Mouse (Mus musculus): ENCODE data around the gene Zmynd8. TPM values are rescaled to one million over a fixed set of nuclear protein-coding genes. Genes with fewer than 3 reads are reported as not detected.
"Not testable (repeated sequence)": the region's sequence is repeated elsewhere in the genome, so short reads cannot be mapped to it uniquely, and the experiment has no call there.

Gene Zmynd8
- polyA plus RNA-seq, 1 experiment from 2014 or later, result 57.0 TPM

- Histone ChIP-seq H3K4me1 (replicated peaks) (peaks cover 12% of the 10 kb centered on the region; the same call in 1 of the 2 replicates), H3K27me3 (no peaks in the 10 kb centered on the region), H3K4me2 (no peak overlapping the region), H3K27ac (peak overlapping the region; percentile 31; the same call in 1 of the 2 replicates), H3K9me3 (no peaks in the 10 kb centered on the region), H3K36me3 (peaks cover 96% of the 10 kb centered on the region), H3K9ac (replicated peaks) (no peak overlapping the region), H3K4me3 (replicated peaks) (no peak overlapping the region)
- WGBS, result 81% methylated on average over 27 of the region's 28 CpGs
- ATAC-seq (ENCODE audit: insufficient number of reproducible peaks, insufficient read depth, low FRiP score, low TSS enrichment, low read depth), result no peak
Observed at GRCm38 (mm10) chr2:165815103-165815880, 83.5 kb downstream of the Zmynd8 start.

- peaks cover 99% of the 10 kb centered on the region for H3K36me3 ChIP-seq
- no peak overlapping the region for H3K27ac ChIP-seq
- no peak overlapping the region for H3K4me2 ChIP-seq
- H3K27me3 ChIP-seq, result no peaks in the 10 kb centered on the region
- no peaks in the 10 kb centered on the region for H3K9me3 ChIP-seq
- H3K9ac ChIP-seq (replicated peaks), result no peak overlapping the region
- ATAC-seq (ENCODE audit: insufficient number of reproducible peaks, insufficient read depth, low FRiP score, low TSS enrichment, low read depth), result no peak
- peaks cover 12% of the 10 kb centered on the region; the same call in 1 of the 2 replicates for H3K4me1 ChIP-seq (replicated peaks)
- no peak overlapping the region for H3K4me3 ChIP-seq (replicated peaks)
- WGBS, result 89% methylated on average over 8 of the region's 8 CpGs
Observed at GRCm38 (mm10) chr2:165812889-165813288, 85.9 kb downstream of the Zmynd8 start.

GRCm38 (mm10) chr2:165811536-165811935, 87.3 kb downstream of the Zmynd8 start:
- Histone ChIP-seq H3K4me1 (replicated peaks) (peaks cover 12% of the 10 kb centered on the region; the same call in 1 of the 2 replicates), H3K4me3 (replicated peaks) (no peak overlapping the region), H3K27me3 (no peaks in the 10 kb centered on the region), H3K4me2 (no peak overlapping the region), H3K9ac (replicated peaks) (no peak overlapping the region), H3K27ac (no peak overlapping the region), H3K36me3 (peaks cover 99% of the 10 kb centered on the region), H3K9me3 (no peaks in the 10 kb centered on the region)
- WGBS, result 60% methylated on average over 5 of the region's 5 CpGs
- no peak for ATAC-seq (ENCODE audit: insufficient number of reproducible peaks, insufficient read depth, low FRiP score, low TSS enrichment, low read depth)

- H3K4me1 ChIP-seq (replicated peaks), result no peaks in the 10 kb centered on the region
- 87% methylated on average over 5 of the region's 5 CpGs for WGBS
- H3K9me3 ChIP-seq, result no peaks in the 10 kb centered on the region
- ATAC-seq (ENCODE audit: insufficient number of reproducible peaks, insufficient read depth, low FRiP score, low TSS enrichment, low read depth), result no peak
- no peak overlapping the region for H3K4me3 ChIP-seq (replicated peaks)
- no peak overlapping the region for H3K4me2 ChIP-seq
- H3K27me3 ChIP-seq, result no peaks in the 10 kb centered on the region
- H3K9ac ChIP-seq (replicated peaks), result no peak overlapping the region
- H3K27ac ChIP-seq, result no peak overlapping the region
- peaks cover 99% of the 10 kb centered on the region for H3K36me3 ChIP-seq
Observed at GRCm38 (mm10) chr2:165809901-165810477, 88.8 kb downstream of the Zmynd8 start.

- Histone ChIP-seq H3K4me3 (replicated peaks) (no peak overlapping the region), H3K27ac (no peak overlapping the region), H3K4me2 (no peak overlapping the region), H3K9me3 (no peaks in the 10 kb centered on the region), H3K9ac (replicated peaks) (no peak overlapping the region), H3K36me3 (peaks cover 99% of the 10 kb centered on the region), H3K27me3 (no peaks in the 10 kb centered on the region), H3K4me1 (replicated peaks) (no peaks in the 10 kb centered on the region)
- WGBS, result 99% methylated on average over 5 of the region's 5 CpGs
- ATAC-seq (ENCODE audit: insufficient number of reproducible peaks, insufficient read depth, low FRiP score, low TSS enrichment, low read depth), result no peak
Observed at GRCm38 (mm10) chr2:165809091-165809490, 89.7 kb downstream of the Zmynd8 start.

GRCm38 (mm10) chr2:165808179-165808975, 90.4 kb downstream of the Zmynd8 start:
- no peaks in the 10 kb centered on the region for H3K9me3 ChIP-seq
- peaks cover 94% of the 10 kb centered on the region for H3K36me3 ChIP-seq
- 95% methylated on average over 12 of the region's 12 CpGs for WGBS
- H3K4me2 ChIP-seq, result no peak overlapping the region
- ATAC-seq (ENCODE audit: insufficient number of reproducible peaks, insufficient read depth, low FRiP score, low TSS enrichment, low read depth), result no peak
- H3K4me3 ChIP-seq (replicated peaks), result no peak overlapping the region
- no peaks in the 10 kb centered on the region for H3K27me3 ChIP-seq
- H3K27ac ChIP-seq, result no peak overlapping the region
- H3K9ac ChIP-seq (replicated peaks), result no peak overlapping the region
- no peaks in the 10 kb centered on the region for H3K4me1 ChIP-seq (replicated peaks)

- ATAC-seq (ENCODE audit: insufficient number of reproducible peaks, insufficient read depth, low FRiP score, low TSS enrichment, low read depth), result not testable (repeated sequence)
Observed at GRCm38 (mm10) chr2:165800174-165800573, 98.6 kb downstream of the Zmynd8 start.

GRCm38 (mm10) chr2:165797876-165798275, 100.9 kb downstream of the Zmynd8 start:
- H3K9me3 ChIP-seq, result no peaks in the 10 kb centered on the region
- no peak overlapping the region for H3K4me3 ChIP-seq (replicated peaks)
- no peak overlapping the region for H3K4me2 ChIP-seq
- no peaks in the 10 kb centered on the region for H3K4me1 ChIP-seq (replicated peaks)
- 79% methylated on average over 8 of the region's 8 CpGs for WGBS
- H3K27me3 ChIP-seq, result no peaks in the 10 kb centered on the region
- no peak for ATAC-seq (ENCODE audit: insufficient number of reproducible peaks, insufficient read depth, low FRiP score, low TSS enrichment, low read depth)
- H3K27ac ChIP-seq, result no peak overlapping the region
- peaks cover 95% of the 10 kb centered on the region for H3K36me3 ChIP-seq
- H3K9ac ChIP-seq (replicated peaks), result no peak overlapping the region

More at GRCm38 (mm10) chr2:165800174-165800573, 98.6 kb downstream of the Zmynd8 start:
- not testable (repeated sequence) for H3K27me3 ChIP-seq; H3K9ac ChIP-seq (replicated peaks); H3K9me3 ChIP-seq; H3K4me3 ChIP-seq (replicated peaks); H3K27ac ChIP-seq; H3K4me1 ChIP-seq (replicated peaks); H3K4me2 ChIP-seq
- peaks cover 93% of the 10 kb centered on the region for H3K36me3 ChIP-seq
- WGBS, result 97% methylated on average over 3 of the region's 3 CpGs

- WGBS, result 88% methylated on average over 3 of the region's 3 CpGs
- no peaks in the 10 kb centered on the region for H3K27me3 ChIP-seq
- H3K4me2 ChIP-seq, result no peak overlapping the region
- peaks cover 96% of the 10 kb centered on the region for H3K36me3 ChIP-seq
- no peaks in the 10 kb centered on the region for H3K9me3 ChIP-seq
- H3K4me3 ChIP-seq (replicated peaks), result no peak overlapping the region
- no peak overlapping the region for H3K9ac ChIP-seq (replicated peaks)
- H3K27ac ChIP-seq, result no peak overlapping the region
- no peaks in the 10 kb centered on the region for H3K4me1 ChIP-seq (replicated peaks)
- no peak for ATAC-seq (ENCODE audit: insufficient number of reproducible peaks, insufficient read depth, low FRiP score, low TSS enrichment, low read depth)
Observed at GRCm38 (mm10) chr2:165793283-165793638, 105.6 kb downstream of the Zmynd8 start.

GRCm38 (mm10) chr2:165792431-165793282, 106.2 kb downstream of the Zmynd8 start:
- Histone ChIP-seq H3K4me1 (replicated peaks) (no peaks in the 10 kb centered on the region), H3K27me3 (no peaks in the 10 kb centered on the region), H3K4me2 (no peak overlapping the region), H3K4me3 (replicated peaks) (no peak overlapping the region), H3K36me3 (peaks cover 96% of the 10 kb centered on the region), H3K9ac (replicated peaks) (no peak overlapping the region), H3K27ac (no peak overlapping the region), H3K9me3 (no peaks in the 10 kb centered on the region)
- 90% methylated on average over 25 of the region's 25 CpGs for WGBS
- ATAC-seq (ENCODE audit: insufficient number of reproducible peaks, insufficient read depth, low FRiP score, low TSS enrichment, low read depth), result no peak

Data from limb, embryonic 12.5 days (tissue).